Mouse (Mus musculus) liver, postnatal 0 days (tissue): Measurements from ENCODE around the gene Ube2n.

Source experiments
- CTCF ChIP-seq: sonication (generic); IDR thresholded peaks from 2 replicates; pipeline ENCODE4 v1.5.1; 2016; ENCODE audit warnings: antibody characterized with exemption, low read depth
- EP300 ChIP-seq: IDR thresholded peaks from 2 replicates; pipeline ENCODE4 v1.6.1; 2016; ENCODE audit warnings: antibody characterized with exemption, low read depth, mild to moderate bottlenecking

GRCm38 (mm10) chr10:95565156-95565854 lies 50.4 kb downstream of the Ube2n start:
- TF ChIP-seq CTCF (no peak), EP300 (no peak)
